Mouse (Mus musculus): ENCODE results near the gene Eps8. TPM values are rescaled to one million over a fixed set of nuclear protein-coding genes. Genes with fewer than 3 reads are reported as not detected.

The Eps8 gene
- total RNA-seq, 2 experiments from 2014 or later, result 43.3 to 47.7 TPM

DNA sequence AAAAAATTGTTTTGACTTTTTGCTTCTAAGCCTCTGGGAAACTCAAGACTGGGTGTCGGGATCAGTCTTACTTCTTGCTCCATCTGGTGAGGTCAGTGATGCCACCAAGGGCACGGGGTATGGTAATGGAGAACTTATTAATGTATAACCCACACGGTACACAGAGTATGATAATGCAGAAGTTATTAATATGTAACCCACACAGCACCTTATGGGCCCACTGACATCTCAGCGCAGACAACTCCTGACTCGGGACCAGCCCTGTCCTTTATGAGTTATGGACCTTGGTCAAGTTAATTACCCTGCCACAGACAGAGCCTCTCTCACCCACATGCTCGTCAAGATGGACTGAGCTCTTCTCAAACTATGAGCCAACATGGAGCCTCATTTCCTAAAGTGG is 89.2 kb downstream of the Eps8 start:
- no peak for DNase-seq

DNA sequence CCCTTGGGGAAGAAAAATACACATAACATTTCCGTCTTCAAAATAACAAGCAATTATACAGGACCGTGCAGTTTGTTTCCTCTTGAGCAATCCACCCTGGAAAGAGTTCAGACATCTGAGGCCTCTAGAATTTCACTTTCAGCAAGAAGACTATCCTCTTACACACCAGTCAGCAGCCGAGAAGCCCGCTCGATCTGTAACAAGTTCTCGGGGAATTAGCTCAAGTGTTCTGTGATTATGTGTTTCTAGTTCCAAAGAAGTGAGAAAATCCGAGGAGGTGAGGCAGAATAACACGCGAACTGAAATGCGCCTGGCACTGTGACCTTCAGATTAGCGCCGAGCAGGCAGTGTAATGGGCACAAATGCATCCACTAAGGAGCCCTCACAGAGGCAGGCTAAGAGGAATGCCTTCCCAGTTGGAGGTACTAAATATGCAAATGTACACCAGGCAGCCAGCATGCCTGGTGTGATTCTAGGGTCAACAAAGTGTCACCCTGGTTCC is 94.3 kb downstream of the Eps8 start:
- DNase-seq, result no peak

DNA sequence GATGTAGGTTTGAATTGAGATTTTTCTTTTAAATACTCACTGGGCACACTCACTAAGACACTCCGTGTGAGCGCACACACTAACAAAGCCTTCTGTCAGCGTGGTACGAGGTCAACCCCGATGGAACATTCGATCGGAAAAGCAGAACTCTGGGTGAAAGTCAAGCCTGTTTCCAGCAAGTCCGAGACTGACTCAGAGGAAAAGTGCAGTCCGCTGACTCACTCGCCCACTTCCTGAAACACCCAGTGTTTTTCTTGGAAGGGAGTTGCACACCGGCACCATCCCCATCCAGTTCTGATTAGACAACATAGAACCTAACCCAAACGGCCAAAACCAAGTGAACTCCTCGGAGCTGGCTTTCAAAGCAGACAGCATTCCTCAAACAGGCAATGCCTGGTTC is 95.8 kb downstream of the Eps8 start:
- no peak for DNase-seq

DNA sequence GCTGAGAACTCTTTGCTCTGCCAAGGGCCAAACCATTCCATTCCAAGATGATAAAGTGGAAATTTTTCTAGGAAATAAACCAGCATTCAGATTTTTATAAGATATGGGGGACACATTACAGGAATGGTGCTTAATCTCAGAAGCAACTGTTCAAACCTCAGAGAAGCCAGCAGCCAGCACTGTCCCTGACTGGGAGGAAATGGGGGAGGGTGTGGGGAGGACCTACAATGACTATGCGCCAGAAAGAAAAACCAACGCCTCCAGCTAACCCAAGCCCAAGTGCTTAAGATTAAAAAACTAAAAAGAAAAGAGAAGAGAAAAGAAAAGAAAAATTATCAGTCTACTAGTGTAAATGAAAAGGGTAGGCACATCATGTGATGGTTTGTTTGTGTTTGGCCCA is 97.0 kb downstream of the Eps8 start:
- no peak for DNase-seq

DNA sequence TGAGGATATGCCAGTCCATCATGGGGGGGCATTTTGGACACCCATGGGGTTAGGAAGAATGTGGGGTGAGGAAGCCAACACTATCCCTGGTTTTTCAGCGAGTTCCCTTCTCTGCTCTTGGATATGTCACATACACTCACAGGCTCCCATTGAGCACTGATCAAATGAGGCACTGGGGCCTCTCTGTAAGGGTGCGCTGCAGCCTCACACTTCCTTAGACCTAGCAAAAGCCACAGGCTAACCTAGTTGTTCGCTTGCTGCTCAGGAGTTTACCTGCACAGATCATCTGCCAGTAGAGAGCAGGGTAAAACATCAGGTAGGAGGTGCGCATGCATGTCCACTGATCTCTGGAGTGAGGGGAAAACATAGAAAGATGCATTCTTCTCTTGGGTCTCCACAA is 97.5 kb downstream of the Eps8 start:
- no peak for DNase-seq

DNA sequence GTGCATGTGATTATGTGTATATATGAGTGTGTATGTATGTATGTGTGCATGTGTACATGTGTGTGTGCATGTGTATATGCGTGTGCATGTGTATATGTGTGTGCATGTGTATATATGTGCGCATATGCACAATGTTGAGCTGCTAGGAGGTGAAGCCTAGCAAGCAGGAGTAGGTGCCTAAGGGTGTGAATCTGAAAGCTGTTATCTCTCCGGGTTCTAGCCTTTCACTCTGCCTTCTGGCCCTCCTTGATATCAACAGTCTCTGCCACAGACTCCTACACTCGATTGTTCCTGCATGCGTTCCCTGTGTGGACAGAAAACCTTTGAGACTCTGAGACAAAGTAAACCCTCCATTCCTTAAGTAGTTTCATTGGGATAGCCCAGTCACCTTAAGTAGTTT is 98.0 kb downstream of the Eps8 start:
- DNase-seq, result no peak

DNA sequence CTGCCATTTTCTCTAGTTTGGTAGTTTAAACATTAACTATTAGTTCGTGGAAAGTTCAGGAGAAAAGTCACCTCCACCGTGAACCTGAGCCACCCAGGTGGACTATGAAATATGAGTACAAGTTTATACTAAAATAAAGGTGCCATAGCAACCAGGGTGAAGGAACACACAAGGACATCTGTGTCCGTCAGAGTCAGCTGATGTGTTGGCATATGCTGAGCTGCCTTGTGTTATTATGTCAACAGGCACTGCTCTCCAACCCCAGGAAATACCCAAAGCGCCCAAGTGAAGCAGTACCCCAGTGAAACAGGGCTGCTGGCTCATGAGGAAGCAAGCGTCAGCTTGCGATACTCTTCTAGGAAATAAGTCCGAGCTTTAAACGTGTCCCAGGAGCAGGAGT is 104.5 kb downstream of the Eps8 start:
- no peak for DNase-seq

DNA sequence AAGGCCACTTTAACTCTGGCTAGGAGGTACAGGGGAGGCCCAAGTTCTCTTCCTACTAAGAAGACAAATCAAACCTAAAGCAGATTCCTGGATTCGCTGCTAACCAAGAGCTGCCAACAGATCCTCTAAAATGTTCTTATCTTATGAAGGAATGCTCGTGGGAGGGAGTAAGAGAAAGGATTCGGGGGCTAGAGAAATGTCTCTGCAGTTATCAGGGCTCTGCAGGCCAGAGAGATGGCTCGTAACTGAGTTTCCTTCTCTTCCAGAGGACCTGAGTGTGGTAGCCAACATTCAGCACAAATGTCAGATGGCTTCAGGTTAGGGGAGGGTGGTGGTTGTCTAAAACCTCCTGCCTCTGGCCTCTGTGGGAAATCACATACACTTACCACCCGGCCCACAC is 106.1 kb downstream of the Eps8 start:
- DNase-seq, result no peak

DNA sequence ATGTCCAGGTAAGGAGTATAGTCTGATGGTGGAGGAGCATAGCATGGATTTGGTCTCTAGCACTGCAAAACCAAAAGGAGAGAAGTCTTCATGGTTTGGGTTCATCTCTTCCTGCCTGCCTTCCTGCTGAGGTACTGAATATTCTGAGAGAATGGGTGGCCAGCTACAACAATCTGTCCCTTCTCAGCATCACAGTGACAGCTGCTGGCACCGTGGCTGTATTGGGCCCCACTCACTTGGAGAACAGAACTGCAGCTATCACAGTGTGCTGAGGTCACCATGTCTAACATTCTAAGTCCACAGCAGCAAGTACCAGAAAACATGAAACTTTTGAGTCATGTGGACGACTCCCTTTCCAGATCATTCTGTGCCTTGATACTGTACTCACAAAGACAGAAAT is 107.1 kb downstream of the Eps8 start:
- DNase-seq, result no peak

DNA sequence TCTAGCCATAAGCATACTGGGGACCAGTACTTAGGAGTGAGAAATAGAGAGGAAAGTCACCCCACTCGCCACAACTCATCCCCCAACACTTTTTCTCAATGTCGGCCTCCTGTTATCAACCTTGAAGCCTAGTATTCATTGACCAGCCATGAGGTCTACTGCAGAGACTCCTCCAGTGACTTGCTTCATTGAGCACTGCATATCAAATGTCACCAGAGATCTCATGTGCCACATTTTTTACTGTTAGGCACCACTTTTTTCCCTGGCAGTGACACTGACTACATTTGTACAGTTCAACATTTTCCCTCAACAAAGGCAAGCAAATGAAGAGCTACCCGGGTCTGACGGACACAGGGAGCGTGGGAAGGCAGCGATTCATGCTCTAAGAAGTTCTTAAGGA is 108.6 kb downstream of the Eps8 start:
- no peak for DNase-seq

DNA sequence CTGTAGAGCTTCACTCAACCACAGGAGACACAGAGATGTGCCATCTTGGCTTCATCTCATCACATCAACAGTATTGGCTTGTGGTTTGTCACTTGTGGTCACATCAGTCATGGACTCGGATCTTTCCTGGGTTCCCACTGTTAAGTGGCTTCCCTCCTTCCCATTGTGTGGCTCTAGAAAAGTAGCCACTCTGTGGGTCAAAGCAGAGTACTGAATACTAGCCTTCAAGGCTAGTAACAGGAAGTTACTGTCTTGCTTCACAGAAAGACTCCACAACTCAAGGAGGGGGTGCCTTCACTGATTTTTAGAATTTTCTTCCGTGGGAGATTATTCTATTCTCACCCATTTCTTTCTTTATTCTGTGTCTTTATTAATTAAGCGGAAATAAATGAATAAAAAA is 109.3 kb downstream of the Eps8 start:
- DNase-seq, result no peak

DNA sequence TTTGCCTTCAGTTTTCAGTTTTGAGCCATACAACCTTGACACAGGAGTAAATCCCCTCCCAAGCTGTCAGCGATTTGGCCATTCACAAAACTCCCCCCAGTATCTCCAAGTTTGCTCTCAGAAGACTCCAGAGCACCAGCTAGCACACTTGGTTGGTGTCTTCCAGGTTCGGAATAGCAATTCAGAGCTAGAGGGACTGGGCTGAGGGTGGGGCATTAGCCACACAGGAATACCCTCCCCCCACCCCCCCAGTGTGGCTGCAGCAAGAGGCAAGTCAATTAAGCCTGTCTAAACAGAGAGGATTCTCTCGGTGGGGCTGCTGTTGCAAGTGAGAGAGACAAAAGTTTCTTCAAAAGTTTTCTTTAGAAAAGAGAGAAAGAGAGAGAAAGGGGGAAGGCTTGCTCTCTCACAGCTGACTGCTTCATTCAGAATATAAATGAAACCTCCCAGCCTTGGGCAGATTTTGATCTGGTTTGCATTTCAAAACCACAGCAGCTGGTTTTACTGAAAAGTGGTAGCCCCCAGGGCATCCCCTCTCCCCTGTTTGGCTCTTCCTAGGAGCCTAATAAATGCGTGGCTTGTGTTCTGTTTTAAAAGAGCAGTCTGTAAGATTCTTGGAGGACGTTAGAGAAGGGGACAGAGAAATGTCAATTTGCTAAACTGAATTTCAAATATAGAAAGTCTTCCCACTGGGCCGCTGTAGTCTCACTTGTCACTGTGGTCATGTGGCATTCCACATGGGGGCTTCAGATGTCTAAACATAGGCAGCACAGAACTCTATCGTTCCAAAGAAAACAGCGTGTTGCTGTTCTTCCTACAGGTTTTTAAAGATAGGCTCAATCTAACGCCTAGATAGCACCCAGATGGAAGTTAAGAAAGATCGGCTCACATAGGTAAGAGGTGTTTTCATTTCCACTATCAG is 112.2 kb downstream of the Eps8 start:
- no peak for DNase-seq

DNA sequence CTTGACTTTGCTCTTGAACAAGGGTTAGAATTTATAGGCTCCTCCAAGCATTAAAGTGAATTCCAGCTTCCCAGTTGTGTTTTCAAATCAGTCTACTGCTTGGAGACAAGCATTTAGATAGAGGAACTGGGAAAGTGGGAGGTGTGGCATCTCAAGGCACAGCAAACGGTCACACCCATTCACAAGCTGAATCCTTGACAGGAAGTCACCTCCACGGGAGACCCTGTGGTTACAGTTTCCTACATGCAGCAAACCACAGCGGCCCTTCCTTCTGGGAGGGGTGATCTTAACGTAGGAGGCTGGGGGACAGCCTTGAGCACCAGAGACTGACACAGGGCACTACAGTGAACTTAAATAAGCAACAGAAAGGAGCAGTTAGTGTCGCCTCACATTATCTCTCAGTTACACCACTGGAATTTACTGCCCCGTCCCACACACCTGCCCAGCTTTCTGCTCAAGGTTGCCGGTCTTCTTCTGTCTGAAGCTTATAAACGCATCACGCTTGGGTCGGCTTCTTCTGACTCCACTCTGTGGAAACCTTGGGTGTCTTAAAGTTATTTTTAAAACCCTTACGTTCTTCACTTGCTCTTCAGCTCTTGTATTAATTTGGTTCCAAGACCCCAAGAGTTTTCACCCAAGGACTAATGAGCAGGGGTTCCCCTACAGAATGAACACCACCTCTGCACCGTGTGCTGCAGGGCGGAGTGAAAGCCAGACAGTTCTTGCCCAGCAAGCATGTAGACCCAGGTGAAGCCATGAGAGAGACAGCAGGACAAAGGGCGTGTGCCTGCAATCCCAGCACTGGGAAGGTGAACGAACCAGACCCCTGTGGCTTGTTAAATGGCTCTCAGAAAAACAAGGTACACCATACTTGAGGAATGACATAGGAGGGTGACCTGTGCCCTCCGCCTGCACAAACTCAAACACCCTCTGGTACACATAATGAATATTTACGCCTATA is 113.2 kb downstream of the Eps8 start:
- no peak for DNase-seq

DNA sequence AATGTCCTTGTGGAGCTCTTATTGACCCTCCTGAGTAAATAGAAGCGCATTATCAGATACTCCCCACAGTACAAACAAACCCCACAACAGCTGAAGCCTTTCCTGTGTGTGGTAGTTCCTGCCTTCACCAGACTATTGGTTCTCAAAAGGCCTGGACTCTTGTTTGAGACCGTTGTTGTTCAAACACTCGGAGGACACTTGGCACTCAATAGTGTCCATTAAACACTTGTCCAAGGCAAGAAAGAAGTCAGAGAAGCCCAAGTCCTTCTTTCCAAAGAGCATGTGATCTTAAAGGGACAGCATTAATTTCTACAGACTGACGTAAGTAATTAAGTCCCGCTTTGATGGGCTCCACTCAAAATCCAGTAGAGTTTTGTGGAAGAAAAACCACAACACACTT is 113.9 kb downstream of the Eps8 start:
- DNase-seq, result no peak

DNA sequence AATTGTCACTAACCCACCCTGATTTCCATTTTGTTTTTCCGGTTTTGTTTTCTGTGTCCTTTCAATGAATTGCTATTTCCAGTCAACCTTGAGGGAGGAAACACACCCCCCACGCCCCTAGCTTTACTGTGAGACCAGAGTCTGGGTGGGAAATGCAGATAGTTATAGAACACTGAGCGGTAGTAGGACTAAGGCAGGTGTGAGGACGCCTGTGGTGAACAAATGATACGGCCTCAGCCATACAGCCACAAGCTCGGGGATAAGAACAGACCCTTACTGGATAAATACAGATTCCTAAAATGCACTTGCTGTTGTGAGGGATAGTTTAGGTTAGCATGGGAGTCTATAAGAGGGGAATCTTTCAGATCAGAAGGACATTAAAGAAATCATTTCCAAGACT is 114.3 kb downstream of the Eps8 start:
- no peak for DNase-seq

DNA sequence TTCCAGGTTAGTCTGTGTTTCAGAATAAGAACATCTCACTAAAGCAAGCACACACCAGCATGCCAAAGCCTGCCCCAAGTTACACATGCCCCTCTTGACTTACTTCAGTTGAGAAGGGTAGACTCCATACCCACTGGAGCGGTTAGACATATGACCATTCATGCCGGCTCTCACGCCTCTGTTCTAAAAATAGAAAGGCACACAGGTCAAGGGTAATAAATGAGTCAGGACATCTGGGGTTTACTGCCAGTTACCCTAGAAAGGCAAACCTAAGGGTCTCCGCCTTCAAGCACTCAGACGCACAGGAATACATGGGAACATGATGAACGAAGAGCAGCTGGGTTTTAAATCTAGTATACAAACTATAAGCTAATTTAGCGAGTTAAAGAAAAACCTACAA is 115.5 kb downstream of the Eps8 start:
- no peak for DNase-seq

DNA sequence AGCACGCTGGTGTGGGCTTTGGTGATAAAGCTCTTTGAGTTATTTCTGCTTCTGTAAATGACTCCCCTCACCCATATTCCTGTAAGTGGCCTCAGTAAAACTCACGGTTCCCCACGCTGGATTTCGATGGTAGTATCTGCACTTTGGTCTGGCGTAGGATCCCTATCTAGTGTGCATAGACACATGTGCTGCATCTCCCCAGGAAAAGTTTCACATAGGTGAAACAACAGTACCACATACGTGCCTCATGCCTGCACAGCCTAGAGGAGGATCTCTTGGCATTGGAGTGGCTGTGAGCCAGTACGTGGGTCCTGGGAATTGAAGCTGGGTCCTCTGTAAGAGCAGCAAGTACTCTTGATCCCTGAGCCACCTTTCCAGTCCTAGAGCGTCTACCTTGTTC is 121.9 kb downstream of the Eps8 start:
- DNase-seq, result no peak

DNA sequence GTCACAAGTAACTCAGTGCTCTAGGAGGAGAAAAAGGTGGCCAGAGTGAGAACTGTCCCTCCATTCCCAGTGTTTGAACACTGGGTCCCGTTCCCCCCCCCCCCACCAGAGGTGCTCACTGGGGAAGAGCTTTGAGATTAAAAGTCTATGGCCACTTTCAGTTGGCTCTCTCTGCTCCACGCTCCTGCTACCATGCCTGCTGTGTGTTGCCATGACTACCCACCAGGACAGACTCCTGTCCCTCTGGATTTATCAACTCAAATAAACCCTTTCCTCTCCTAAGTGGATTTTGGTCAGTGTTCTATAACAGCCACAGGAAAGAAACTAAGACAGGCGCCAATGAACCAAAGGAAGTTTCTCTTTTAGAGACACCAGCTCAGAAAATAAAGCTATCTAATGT is 128.9 kb downstream of the Eps8 start:
- DNase-seq, result no peak

DNA sequence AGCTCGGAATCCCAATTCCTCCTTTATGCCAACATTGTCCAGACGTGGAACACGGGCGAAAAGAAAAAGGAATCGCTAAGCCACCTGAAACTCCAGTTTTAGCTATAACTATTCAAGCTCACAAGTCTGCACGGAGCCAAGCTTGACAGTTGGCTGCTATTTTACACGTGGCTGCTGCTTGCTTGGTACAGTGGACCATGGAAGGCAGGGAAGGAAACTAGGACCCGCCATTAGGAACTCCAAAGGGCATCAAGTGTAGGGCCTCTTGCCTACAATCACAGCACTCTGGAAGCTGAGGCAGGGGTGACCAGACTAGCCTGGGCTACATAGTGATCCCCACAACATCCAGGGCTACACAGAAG is 134.4 kb downstream of the Eps8 start:
- no peak for DNase-seq

DNA sequence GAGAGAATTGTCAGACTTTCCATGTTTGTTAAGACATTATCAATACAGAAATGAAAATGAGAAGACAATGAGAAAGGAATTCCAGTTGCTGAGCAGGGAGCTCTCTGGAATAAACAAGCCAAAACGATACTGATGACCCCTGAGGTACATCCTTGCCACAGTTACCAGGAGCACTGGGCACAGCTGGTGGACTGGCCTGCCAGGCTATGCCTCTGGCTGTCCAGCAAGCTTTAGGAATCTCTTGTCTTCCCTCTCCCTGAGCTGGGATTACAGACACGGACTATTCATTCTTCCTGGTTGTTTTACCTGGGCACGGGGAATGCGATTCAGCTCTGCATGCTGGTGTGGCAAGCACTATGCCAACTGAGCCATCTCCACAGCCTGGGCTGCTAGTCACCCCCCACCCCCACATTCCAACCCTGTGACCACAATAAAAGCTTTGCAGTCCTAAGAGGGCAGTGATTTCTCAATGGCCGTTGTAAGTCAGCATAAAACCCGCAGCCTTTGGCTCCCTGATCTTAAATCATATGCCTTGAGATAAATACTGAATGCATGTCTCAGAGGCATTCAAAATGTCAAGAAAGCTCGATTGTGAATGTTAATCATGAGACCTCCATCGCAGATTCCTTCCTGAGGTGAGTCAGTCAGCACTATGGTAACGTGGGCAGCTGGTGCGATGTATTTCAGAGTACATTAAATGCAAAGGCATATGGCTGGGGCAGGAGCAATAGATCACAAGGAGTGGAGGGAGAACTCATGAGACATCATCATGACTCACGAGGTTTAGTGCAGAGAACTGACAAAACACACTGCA is 134.9 kb downstream of the Eps8 start:
- DNase-seq, result peak; percentile 17 to 19

DNA sequence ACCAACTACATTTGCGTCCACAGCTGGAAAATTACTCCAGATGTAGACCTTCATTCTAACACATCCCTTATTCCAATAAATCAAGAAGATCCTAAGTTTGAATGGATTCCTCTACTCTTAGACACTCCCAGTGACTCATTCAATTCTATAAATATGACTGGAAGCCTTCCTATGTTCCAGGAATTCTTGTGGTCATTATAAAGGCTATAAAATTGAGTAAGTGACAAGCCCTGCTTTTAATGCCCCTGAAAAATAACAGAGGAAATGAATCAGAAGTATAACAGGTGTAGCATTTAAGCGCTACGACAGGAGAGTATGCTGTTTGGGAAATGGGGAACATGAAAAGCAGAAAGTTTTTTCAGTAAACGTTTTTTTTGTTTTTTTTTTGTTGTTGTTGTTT is 139.8 kb downstream of the Eps8 start:
- no peak for DNase-seq

DNA sequence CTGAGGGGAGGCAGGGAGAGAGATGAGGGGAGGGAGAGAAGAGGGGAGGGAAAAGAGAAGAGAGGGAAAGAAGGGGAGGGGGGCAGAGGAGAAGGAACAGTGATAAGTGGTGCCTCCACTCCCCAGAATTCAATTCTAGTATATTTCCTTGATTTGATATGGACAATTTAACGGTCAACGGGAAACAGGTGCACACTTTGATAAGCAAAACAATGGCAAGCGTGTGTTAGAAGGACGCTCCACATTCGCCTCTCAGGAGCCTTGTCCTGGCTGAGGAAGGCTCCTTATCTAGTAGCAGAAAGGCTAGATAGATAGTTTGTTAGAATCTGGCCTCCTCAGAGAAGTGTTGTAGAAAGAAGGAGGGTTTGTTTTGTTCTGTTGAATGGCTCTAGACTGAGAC is 141.9 kb downstream of the Eps8 start:
- no peak for DNase-seq

Measured in layer of hippocampus, postnatal 36 days (tissue).